Mouse (Mus musculus) lung, embryonic 14.5 days (tissue): ENCODE data around the gene Nrip3. TPM values are rescaled to one million over a fixed set of nuclear protein-coding genes. Genes with fewer than 3 reads are reported as not detected.
A peak's percentile ranks its signal among the peaks of the same experiment; 100 is the strongest.

Source experiments
- ATAC-seq: fragments of 200-750 bp; cut with Nextera tagmentation; 2 replicates; pipeline ENCODE4 v1.8.0; 2017; ENCODE audit warnings: mild to moderate bottlenecking, moderate TSS enrichment, moderate library complexity; ENCODE audit not compliant: insufficient read depth
- DNase-seq: peaks from one replicate; pipeline ENCODE4 v3.0.0-alpha.2; 2015
- H3K27ac ChIP-seq: fragments of 300-500 bp; sonication (generic); 2 replicates; pipeline ENCODE4 v1.5.1; 2014; ENCODE audit warnings: low read depth, mild to moderate bottlenecking, moderate library complexity
- H3K27me3 ChIP-seq: fragments of 300-500 bp; sonication (generic); 2 replicates; pipeline ENCODE4 v1.6.1; 2014; ENCODE audit warnings: low read length, control low read depth; ENCODE audit not compliant: insufficient read depth
- H3K36me3 ChIP-seq: fragments of 300-500 bp; sonication (generic); 2 replicates; pipeline ENCODE4 v1.6.1; 2014; ENCODE audit warnings: control low read depth; ENCODE audit not compliant: insufficient read depth
- H3K4me1 ChIP-seq: fragments of 300-500 bp; sonication (generic); 2 replicates; pipeline ENCODE4 v1.6.1; 2014; ENCODE audit warnings: antibody characterized with exemption, control low read depth; ENCODE audit not compliant: insufficient read depth
- H3K4me2 ChIP-seq: fragments of 300-500 bp; sonication (generic); 2 replicates; pipeline ENCODE4 v1.6.1; 2014; ENCODE audit warnings: mild to moderate bottlenecking
- H3K4me3 ChIP-seq: fragments of 300-500 bp; sonication (generic); 2 replicates; pipeline ENCODE4 v1.5.1; 2014; ENCODE audit warnings: low read depth, low read length
- H3K9ac ChIP-seq: fragments of 300-500 bp; sonication (generic); 2 replicates; pipeline ENCODE4 v1.6.1; 2014
- H3K9me3 ChIP-seq: fragments of 300-500 bp; sonication (generic); 2 replicates; pipeline ENCODE4 v1.6.1; 2016; ENCODE audit warnings: low read depth, low read length, control low read depth
- CTCF ChIP-seq: IDR thresholded peaks from 2 replicates; pipeline ENCODE4 v1.5.1; 2016; ENCODE audit warnings: antibody characterized with exemption, low read depth
- WGBS: fragments of 180-500 bp; shearing (Covaris S2); extraction: QIAGEN DNeasy Blood & Tissue Kit; methylation state at CpG from one replicate; pipeline ENCODE4 v1.1.7; 2014; 5-methylcytosine and 5-hydroxymethylcytosine counted together
- polyA plus RNA-seq: library from polyadenylated mRNA; unstranded; fragments of >200 nt; fragmentation: Nextera tagmentation; extraction: Ambion mirVana; gene quantifications from 2 replicates; pipeline ENCODE4 v1.2.1, GENCODE M21; 2014

The Nrip3 gene
- polyA plus RNA-seq, 1 experiment from 2014 or later = 0.72 TPM

DNA sequence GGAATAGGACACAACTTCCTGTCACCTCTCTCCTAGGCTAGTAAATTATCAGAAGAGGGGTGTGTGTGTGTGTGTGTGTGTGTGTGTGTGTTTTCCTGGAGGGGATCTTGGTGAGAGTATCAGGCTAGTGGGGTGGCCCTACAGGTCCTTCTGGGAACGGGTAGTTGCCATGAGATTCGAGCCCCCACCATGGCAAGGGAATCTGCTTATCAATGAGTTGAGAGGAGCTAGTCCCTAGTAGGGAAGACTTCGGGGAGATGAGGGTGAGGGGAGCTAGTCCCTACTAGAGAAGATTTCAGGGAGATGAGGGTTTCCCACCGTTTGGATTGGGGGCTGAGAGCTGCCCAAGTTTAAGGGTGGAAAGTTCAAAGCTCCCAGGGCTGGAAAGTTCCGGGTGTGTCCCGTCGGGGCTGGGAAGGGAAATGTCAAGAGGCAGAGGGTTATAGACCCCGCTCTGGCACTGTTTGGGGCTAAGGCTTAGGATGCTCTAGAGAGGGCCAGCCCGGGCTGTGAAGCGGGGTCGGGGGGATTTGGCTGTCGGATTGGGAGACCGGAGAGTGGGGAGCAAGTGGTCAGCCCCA lies 30.3 kb downstream of the Nrip3 start:
- ATAC-seq = peak; percentile 2; the same call in 1 of the 2 replicates

DNA sequence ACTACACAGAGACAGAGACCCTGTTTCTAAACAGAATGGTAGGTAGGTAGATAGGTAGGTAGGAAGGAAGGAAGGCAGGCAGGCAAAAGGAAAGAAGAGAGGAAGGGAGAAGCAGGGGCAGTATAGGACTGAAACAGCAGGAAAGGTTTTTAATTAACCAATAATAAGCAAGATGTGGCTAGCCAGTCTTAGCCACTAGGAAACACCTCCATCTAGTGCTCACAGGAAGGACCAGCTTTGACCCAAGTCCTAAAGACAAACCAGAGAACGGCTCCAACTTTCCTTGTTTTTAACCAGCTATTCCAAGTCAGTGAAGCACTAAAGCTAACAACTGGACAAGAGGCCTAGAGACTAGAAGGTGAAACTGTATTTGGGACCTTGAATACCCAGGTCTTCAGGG lies 34.1 kb downstream of the Nrip3 start:
- Histone ChIP-seq H3K4me1 (no peaks in the 10 kb centered on the region; the same call in 1 of the 2 replicates), H3K4me3 (no peak overlapping the region), H3K27ac (no peak overlapping the region), H3K36me3 (peaks cover 11% of the 10 kb centered on the region; the same call in 1 of the 2 replicates), H3K9ac (no peak overlapping the region), H3K4me2 (no peak overlapping the region), H3K9me3 (no peaks in the 10 kb centered on the region), H3K27me3 (no peaks in the 10 kb centered on the region)
- 24% methylated on average over 1 of the region's 1 CpGs for WGBS
- ATAC-seq (no peak), DNase-seq (peak; percentile 46)
- TF ChIP-seq CTCF = peak; percentile 48

More for the DNA sequence above, 30.3 kb downstream of the Nrip3 start:
- no peaks in the 10 kb centered on the region for H3K36me3 ChIP-seq
- H3K4me2 ChIP-seq = peak overlapping the region; percentile 76
- 2% methylated on average over 13 of the region's 13 CpGs for WGBS
- H3K4me1 ChIP-seq = no peaks in the 10 kb centered on the region; the same call in 1 of the 2 replicates
- TF ChIP-seq CTCF = no peak
- peak overlapping the region; percentile 85 for H3K4me3 ChIP-seq
- H3K9ac ChIP-seq = peak overlapping the region; percentile 92
- no peaks in the 10 kb centered on the region for H3K27me3 ChIP-seq
- H3K9me3 ChIP-seq = no peaks in the 10 kb centered on the region
- peak overlapping the region; percentile 75 for H3K27ac ChIP-seq
- no peak for DNase-seq

DNA sequence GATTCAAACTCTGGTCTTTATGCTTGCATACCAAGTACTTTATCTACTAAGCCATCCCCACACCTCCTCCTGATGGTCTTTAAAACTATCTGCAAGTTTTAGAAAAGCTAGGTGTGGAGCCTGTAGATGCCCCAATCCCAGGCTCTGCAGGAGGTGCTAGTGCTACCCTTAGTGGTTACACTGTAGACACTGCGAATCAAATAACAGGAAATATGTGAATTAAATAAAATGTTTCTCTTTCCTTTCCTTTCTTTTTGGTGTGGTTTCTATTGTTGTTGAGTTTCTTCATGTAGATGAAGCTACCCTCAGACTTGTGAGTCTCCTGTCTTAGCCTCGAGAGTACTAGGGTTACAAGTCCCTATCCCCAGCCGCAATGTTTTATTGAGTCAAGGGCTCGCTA lies 40.1 kb downstream of the Nrip3 start:
- no peaks in the 10 kb centered on the region for H3K9me3 ChIP-seq
- H3K9ac ChIP-seq = no peak overlapping the region
- H3K36me3 ChIP-seq = peaks cover 16% of the 10 kb centered on the region; the same call in 1 of the 2 replicates
- H3K27ac ChIP-seq = no peak overlapping the region
- no peak for TF ChIP-seq CTCF
- H3K4me1 ChIP-seq = peaks cover 2% of the 10 kb centered on the region; the same call in 1 of the 2 replicates
- WGBS = 84% methylated on average over 4 of the region's 4 CpGs
- no peak for DNase-seq
- H3K4me2 ChIP-seq = no peak overlapping the region
- no peak for ATAC-seq
- no peaks in the 10 kb centered on the region for H3K27me3 ChIP-seq
- no peak overlapping the region for H3K4me3 ChIP-seq

DNA sequence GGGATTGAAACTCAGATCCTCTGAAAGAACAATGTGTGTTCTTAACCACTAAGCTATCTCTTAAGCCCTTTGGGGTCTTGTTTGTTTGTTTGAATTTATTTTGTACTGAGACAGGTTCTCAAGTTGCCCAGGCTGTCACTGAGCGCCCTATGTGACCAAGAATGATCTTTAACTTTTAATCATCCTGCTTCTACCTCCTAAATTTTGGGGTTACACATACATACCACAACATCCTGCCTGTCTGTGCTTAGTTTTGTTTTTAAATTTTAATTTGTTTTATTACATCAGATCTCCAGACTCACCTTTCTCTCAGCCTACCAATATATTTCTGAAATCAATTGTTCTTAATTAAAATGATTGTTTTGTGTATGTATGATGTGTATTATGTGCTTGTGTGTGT lies 40.8 kb downstream of the Nrip3 start:
- no peak overlapping the region for H3K4me2 ChIP-seq
- H3K9ac ChIP-seq = no peak overlapping the region
- H3K4me1 ChIP-seq = peaks cover 2% of the 10 kb centered on the region; the same call in 1 of the 2 replicates
- H3K27me3 ChIP-seq = no peaks in the 10 kb centered on the region
- H3K4me3 ChIP-seq = no peak overlapping the region
- WGBS = 80% methylated on average over 1 of the region's 1 CpGs
- peak overlapping the region; percentile 24; the same call in 1 of the 2 replicates for H3K27ac ChIP-seq
- DNase-seq (no peak), ATAC-seq (no peak)
- no peak for TF ChIP-seq CTCF
- H3K36me3 ChIP-seq = peaks cover 23% of the 10 kb centered on the region; the same call in 1 of the 2 replicates
- H3K9me3 ChIP-seq = no peaks in the 10 kb centered on the region

DNA sequence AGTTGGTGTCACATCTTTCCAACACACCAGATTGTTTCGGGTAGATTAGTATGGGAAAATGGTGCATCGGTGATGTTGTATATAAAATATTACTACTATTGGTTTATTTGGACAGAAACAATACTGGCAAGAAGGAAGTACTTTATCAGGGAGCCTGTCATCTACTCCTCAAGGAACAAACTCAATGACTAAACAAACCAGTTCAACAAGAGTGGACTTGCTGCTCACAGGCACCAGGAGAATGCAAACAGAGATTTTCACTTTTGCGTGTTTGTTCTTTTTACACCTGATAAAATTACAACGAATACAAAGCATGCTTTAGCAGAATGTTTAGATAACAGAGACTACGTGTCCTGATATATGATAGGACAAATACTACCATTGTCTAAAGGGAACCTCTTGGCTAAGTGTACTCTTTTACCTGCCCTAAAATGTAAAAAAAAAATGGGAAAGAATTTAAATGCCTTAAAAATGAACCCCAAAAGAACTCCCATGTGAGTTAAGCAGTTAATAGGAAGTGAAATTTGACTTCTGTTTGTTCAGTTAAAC lies 41.9 kb downstream of the Nrip3 start:
- Histone ChIP-seq H3K27me3 (no peaks in the 10 kb centered on the region), H3K4me3 (no peak overlapping the region), H3K9me3 (no peaks in the 10 kb centered on the region), H3K9ac (no peak overlapping the region), H3K27ac (peak overlapping the region; percentile 18; the same call in 1 of the 2 replicates), H3K4me1 (peaks cover 2% of the 10 kb centered on the region; the same call in 1 of the 2 replicates), H3K4me2 (no peak overlapping the region), H3K36me3 (peaks cover 28% of the 10 kb centered on the region; the same call in 1 of the 2 replicates)
- DNase-seq = peak; percentile 62
- no peak for TF ChIP-seq CTCF
- WGBS = 18% methylated on average over 5 of the region's 5 CpGs
- ATAC-seq = peak; percentile 70; the same call in 1 of the 2 replicates

DNA sequence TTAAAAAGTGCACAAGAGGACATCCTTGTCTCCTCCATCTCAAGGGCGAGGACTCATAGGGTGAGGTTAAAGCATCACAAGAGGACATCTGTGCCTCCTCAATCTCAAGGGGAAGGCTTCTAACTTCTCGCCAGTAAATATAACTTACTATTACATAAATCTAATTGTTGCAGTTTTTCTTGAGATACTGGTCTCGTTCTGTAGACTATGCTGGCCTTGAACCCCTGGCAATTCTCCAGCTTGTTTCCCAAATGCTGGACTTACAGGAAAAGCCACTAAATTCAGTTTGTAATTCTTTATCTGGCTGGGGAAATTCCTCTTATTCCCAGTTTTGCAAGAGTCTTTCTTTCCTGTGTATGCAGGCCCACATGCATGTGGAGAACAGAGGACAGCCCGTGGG lies 47.0 kb downstream of the Nrip3 start:
- Histone ChIP-seq H3K9ac (no peak overlapping the region), H3K4me2 (no peak overlapping the region), H3K27me3 (no peaks in the 10 kb centered on the region), H3K9me3 (no peaks in the 10 kb centered on the region), H3K4me3 (no peak overlapping the region), H3K4me1 (no peaks in the 10 kb centered on the region), H3K27ac (no peak overlapping the region), H3K36me3 (peaks cover 18% of the 10 kb centered on the region; the same call in 1 of the 2 replicates)
- 76% methylated on average over 4 of the region's 4 CpGs for WGBS
- ATAC-seq (no peak), DNase-seq (peak; percentile 19)
- TF ChIP-seq CTCF = no peak

DNA sequence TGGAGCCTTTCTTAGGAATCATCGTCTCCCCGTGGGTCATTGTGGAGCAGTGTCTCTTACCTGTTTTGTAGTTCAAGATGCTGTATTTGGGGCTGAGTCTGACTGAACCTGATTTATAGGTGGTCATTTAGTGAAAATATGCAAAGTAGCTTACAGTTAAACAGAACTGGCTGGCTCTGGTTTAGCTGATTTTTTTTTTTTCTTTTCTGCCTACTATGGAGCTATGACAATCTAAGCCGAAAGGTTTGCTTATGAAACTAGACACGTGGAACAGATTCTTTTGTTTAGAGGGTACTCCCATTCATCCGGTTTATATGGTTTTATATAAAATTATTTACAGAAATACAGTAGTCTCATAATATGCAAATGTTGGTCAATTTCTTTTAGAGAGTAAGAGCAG lies 50.2 kb downstream of the Nrip3 start, which contains the start of gene Ascl3:
TSS of gene Ascl3 (minus strand) at position 101 of the 400 bp plus-strand sequence.
- H3K27me3 ChIP-seq = no peaks in the 10 kb centered on the region
- H3K27ac ChIP-seq = no peak within 1 kb of the TSS
- DNase-seq = no peak
- no peak within 1 kb of the TSS for H3K4me2 ChIP-seq
- peaks cover 9% of the 10 kb centered on the region for H3K4me1 ChIP-seq
- 82% methylated on average over 5 of the region's 5 CpGs for WGBS
- H3K4me3 ChIP-seq = no peak within 1 kb of the TSS
- peaks cover 15% of the 10 kb centered on the region; the same call in 1 of the 2 replicates for H3K36me3 ChIP-seq
- H3K9ac ChIP-seq = no peak within 1 kb of the TSS
- ATAC-seq = no peak
- no peaks in the 10 kb centered on the region for H3K9me3 ChIP-seq
- TF ChIP-seq CTCF = no peak
